Mouse (Mus musculus): ENCODE data around the gene Cyfip2. TPM values are rescaled to one million over a fixed set of nuclear protein-coding genes. Genes with fewer than 3 reads are reported as not detected.

Gene Cyfip2
- total RNA-seq, 1 experiment from 2014 or later = 69.0 TPM

DNA sequence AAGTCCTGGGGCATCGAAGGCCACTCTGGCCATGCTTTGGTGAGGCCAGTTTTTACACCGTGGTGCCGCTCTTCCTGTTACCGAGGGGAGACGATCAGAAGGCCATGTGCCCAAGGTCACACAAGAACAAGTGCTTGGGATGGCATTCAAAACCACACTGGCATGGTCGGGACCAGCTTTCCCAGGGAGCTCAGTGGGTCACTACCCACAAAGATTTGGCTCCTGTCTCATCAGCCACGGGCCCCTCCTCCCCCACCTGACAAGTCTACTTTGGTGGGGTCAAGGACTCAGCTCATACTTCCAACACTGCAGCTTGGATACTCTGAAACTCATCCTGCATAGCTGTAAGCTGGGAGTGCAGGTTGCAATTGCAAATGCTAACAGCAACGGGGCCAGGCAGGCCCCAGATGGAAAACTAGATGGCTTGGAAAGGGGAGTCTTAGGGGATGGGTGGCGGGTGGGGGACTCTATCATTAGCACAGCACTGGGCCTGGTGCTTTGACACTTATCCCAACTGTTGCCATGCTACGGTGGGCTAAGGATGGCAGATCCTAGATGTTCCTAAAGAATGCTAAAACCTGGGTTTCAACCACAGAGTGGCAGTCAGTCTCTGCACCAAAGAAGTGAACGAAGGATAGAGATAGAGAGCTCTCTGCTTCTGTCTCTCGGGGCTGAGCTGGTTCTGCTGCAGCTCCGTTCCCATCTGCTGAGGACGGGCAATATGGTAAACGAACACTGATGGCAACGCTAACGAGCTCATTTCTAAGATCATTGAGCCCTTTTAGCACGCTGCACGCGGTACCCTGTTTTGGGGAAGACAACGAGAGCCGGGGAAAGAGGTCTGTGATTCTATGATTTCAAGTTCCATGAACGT is 67.7 kb downstream of the Cyfip2 start:
- ATAC-seq (replicated peaks; ENCODE audit: low read depth, poor library complexity, severe bottlenecking) = no peak

GRCm38 (mm10) chr11:46241985-46242384 is 70.7 kb downstream of the Cyfip2 start:
- ATAC-seq (replicated peaks; ENCODE audit: low read depth, poor library complexity, severe bottlenecking) = no peak

DNA sequence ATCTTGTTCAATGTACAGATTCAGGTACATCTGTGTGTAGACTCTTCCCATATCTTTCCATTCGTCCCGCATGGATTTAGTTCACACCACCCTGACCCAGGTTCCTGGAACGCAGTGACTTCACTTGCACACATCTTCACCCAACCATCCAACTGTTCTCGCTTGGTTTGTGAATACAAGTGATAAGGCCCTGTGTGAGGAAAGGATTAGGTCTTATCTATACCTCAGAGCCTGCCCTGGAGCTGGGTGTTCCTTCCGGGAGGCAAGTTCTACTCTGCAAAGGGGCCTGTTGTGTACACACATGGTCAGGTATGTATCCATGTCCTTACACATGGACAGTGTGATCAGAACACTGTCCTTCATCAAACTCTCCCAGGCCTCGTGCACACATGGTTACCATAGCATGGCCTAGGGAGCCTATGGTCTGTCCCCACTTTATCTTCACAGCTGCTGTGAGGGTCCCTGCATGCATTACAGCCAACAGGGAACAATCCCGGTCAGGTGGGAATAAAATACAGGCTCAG is 71.4 kb downstream of the Cyfip2 start:
- peak; percentile 76 for ATAC-seq (replicated peaks; ENCODE audit: low read depth, poor library complexity, severe bottlenecking)

DNA sequence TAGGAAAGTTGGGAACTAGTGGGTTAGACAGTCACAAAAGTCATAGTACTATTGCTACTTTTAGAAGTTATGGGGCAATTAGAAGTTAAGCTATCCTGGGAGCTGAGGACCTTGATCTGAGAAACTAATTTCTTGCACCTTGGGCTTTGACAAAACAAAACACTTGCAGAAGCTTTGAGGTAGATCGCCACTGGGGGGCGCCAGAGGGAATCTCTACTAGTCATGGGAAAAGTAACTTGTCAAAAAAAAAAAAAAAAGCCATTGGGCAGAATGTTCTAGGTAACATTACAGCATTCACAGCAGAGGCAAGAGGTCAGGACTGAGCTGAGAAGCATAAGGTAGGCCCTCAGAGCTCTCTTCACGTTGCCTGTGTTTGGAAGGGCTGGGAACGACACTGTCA is 75.7 kb downstream of the Cyfip2 start:
- ATAC-seq (replicated peaks; ENCODE audit: low read depth, poor library complexity, severe bottlenecking) = peak; percentile 45

- no peak for ATAC-seq (replicated peaks; ENCODE audit: low read depth, poor library complexity, severe bottlenecking)
Measured at GRCm38 (mm10) chr11:46235334-46235733, 77.3 kb downstream of the Cyfip2 start, which contains the start of gene Fndc9. Gene Fndc9 (plus strand): TSS chr11:46235531.

GRCm38 (mm10) chr11:46233966-46234365 is 78.7 kb downstream of the Cyfip2 start:
- no peak for ATAC-seq (replicated peaks; ENCODE audit: low read depth, poor library complexity, severe bottlenecking)

GRCm38 (mm10) chr11:46232803-46233202 is 79.9 kb downstream of the Cyfip2 start:
- ATAC-seq (replicated peaks; ENCODE audit: low read depth, poor library complexity, severe bottlenecking) = no peak

- no peak for ATAC-seq (replicated peaks; ENCODE audit: low read depth, poor library complexity, severe bottlenecking)
Measured at GRCm38 (mm10) chr11:46230184-46230583, 82.5 kb downstream of the Cyfip2 start.

DNA sequence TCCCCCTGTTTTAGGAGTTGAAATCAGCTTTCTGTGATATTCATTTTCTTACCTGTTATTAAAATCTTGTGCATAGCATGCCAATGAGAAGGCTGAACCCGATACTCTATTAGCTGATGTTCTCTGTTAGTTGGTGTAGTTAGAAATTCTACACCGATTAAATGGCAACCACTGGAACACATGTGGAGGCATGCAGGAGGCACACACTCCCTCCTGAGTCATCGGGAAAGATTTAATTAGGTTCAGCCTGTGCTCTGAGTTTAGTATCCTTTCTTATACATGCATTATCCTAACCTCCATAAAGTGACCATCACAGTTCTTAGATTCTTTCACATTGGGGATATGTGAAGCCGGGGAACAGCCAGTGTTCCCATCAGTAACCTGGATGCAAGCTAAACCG is 87.3 kb downstream of the Cyfip2 start:
- no peak for ATAC-seq (replicated peaks; ENCODE audit: low read depth, poor library complexity, severe bottlenecking)

DNA sequence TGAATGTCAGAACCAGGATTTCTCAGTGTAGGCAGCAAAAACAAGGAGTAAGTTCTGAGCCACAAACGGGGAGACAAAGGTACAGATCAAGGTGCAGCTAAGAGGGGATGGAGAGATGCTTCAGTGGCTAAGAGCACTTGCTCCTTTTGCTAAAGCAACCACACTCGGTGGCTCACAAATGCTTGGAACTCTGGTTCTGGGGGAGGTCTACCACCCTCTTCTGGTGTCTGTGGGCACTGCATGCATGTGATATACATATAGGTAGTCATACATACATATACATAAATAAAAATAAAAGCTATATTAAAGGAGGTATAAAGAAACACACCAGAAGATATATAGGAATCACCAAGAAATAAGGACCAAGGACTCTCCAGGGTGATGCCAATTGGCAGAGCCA is 89.1 kb downstream of the Cyfip2 start:
- ATAC-seq (replicated peaks; ENCODE audit: low read depth, poor library complexity, severe bottlenecking) = no peak

DNA sequence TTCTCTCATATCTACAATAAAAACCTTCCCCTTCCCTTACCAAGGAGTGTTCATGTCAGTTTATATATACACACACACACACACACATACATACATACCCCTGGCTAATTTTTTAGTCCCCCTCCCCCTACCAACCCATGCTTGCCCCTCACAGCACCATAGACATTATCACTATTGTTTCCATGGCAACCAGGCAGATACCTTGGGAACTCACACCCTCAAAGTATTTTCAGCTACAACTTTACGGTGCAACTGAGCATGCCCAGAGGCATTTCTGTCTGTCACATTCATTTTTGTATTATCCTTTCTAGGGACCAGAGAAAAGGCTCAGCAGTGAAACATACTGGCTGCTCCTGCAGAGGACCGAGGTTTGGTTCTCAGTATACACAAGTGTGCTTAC is 92.4 kb downstream of the Cyfip2 start:
- no peak for ATAC-seq (replicated peaks; ENCODE audit: low read depth, poor library complexity, severe bottlenecking)

DNA sequence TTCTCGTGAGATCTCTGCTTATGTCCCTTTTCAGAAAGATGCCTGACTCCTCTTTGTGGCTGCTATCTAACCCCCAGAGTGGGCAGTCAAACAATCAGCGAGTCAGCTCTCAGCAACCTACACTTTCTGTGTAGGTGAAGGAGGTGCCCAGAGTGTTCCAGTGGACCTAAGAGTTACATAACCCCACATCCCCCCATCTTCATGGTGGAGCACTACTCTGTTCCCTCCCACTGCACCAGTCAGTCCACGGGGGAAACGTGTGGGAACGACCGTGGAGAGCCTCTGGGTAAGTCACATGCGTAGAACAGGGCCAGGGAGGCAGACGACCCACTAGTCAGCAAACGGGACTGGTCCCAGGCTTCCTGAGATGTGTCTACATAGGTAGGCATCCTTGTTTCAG is 93.3 kb downstream of the Cyfip2 start:
- ATAC-seq (replicated peaks; ENCODE audit: low read depth, poor library complexity, severe bottlenecking) = no peak

GRCm38 (mm10) chr11:46218584-46218983 is 94.1 kb downstream of the Cyfip2 start:
- ATAC-seq (replicated peaks; ENCODE audit: low read depth, poor library complexity, severe bottlenecking) = no peak

- no peak for ATAC-seq (replicated peaks; ENCODE audit: low read depth, poor library complexity, severe bottlenecking)
Measured at GRCm38 (mm10) chr11:46217686-46218085, 95.0 kb downstream of the Cyfip2 start.

- no peak; the same call in 1 of the 2 replicates for ATAC-seq (replicated peaks; ENCODE audit: low read depth, poor library complexity, severe bottlenecking)
Measured at GRCm38 (mm10) chr11:46216669-46217068, 96.0 kb downstream of the Cyfip2 start.

DNA sequence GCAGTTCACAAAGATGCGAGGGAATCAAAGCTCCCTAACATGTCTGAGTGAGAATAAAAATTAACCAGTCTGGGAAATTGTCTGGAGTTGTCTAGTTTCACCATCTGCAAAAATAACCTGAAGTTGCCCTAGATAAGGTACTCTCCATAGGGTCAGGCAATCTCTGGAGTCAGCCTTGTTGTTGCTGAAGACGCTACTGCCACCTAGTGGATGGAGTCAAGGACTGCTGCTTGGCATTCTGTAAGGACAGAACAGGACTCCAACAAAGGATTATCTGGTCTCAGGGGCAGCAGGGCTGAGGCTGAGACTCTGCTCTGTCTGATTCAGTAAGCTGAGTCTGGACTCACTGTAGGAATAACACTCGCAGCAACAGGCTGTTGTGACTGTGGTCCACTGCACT is 97.3 kb downstream of the Cyfip2 start:
- ATAC-seq (replicated peaks; ENCODE audit: low read depth, poor library complexity, severe bottlenecking) = peak; percentile 85

DNA sequence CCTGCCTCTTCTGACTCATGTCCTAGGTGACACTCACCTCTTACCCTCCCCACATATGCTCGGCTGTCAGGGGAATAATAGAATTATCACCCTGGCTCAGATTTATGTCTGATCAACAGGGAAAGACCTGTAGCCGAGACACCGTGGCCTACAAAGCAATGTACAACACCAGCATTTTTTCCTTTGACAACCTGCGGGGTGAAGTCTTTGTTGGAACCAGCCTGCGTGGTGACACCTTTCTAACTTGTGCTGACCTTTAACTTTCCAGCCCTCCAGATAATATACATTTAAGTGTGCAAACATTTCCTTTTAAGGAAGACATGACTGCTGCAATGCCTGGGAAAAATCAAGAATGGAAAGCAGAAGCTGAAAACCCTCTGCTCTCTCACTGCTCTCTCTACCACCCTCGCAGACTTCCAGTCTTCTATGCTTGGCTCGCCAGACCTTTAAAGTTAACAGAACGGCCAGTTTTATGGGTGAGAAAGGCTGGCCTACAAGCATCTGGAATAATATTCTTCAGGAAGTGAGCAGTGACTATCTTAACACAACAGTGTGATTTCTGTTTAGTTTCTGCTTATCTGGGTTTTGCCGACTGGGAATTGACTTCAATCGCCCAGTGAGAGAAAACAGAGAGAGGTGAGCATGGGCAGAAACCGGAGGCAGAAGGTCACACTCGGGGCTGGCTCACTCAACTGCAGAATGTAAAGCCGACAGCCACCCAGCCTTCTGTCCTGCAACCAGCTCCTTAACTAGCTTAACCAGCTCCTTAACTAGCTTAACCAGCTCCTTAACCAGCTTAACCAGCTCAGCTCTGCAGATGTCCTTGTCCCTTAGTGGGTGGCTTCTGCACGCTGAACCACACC is 98.1 kb downstream of the Cyfip2 start:
- ATAC-seq (replicated peaks; ENCODE audit: low read depth, poor library complexity, severe bottlenecking) = no peak

GRCm38 (mm10) chr11:46213844-46214243 is 98.8 kb downstream of the Cyfip2 start:
- no peak for ATAC-seq (replicated peaks; ENCODE audit: low read depth, poor library complexity, severe bottlenecking)

DNA sequence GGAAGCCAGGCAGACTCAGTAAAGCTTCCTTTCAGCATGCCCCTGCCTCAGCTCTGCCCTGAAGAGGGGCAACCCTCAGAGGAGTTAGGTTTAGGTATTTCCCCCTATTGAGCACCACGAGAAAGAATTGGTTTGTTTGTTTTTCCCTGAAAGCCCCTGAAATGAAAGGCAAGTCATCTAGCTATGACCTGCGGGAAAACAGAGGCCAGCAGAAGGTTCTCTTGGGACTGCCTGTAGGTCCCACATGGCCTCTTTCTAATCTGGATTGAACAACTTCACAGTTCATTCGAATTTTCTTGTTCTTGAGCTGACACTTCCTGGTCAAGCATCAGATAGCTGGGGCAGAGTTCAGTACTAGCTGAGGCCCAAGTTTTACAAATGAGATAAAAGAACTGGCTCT is 100.8 kb downstream of the Cyfip2 start:
- no peak for ATAC-seq (replicated peaks; ENCODE audit: low read depth, poor library complexity, severe bottlenecking)

GRCm38 (mm10) chr11:46209884-46210283 is 102.8 kb downstream of the Cyfip2 start:
- no peak for ATAC-seq (replicated peaks; ENCODE audit: low read depth, poor library complexity, severe bottlenecking)
